Mouse (Mus musculus) heart, embryonic 10.5 days (tissue): ENCODE results near the gene Gm11627. TPM values are rescaled to one million over a fixed set of nuclear protein-coding genes. Genes with fewer than 3 reads are reported as not detected.

Experiments used
- DNase-seq: peaks from one replicate; pipeline ENCODE4 v3.0.0-alpha.2; 2017; ENCODE audit warnings: low spot score
- H3K27ac ChIP-seq: fragments of 300-500 bp; sonication (generic); 2 replicates; pipeline ENCODE4 v1.5.1; 2016; ENCODE audit warnings: mild to moderate bottlenecking
- H3K27me3 ChIP-seq: fragments of 300-500 bp; sonication (generic); 2 replicates; pipeline ENCODE4 v1.6.1; 2016; ENCODE audit warnings: mild to moderate bottlenecking; ENCODE audit not compliant: poor library complexity, insufficient read depth, severe bottlenecking
- H3K36me3 ChIP-seq: fragments of 300-500 bp; sonication (generic); 2 replicates; pipeline ENCODE4 v1.6.1; 2016; ENCODE audit warnings: mild to moderate bottlenecking, moderate library complexity
- H3K4me1 ChIP-seq: fragments of 300-500 bp; sonication (generic); 2 replicates; pipeline ENCODE4 v1.6.1; 2016; ENCODE audit warnings: mild to moderate bottlenecking
- H3K4me3 ChIP-seq: fragments of 300-500 bp; sonication (generic); 2 replicates; pipeline ENCODE4 v1.5.1; 2016; ENCODE audit warnings: mild to moderate bottlenecking, moderate library complexity
- H3K9me3 ChIP-seq: fragments of 300-500 bp; sonication (generic); 2 replicates; pipeline ENCODE4 v1.6.1; 2016; ENCODE audit warnings: mild to moderate bottlenecking, moderate library complexity
- WGBS: fragments of 180-500 bp; shearing (Covaris S2); methylation state at CpG from one replicate; pipeline ENCODE4 v1.1.7; 2016; 5-methylcytosine and 5-hydroxymethylcytosine counted together
- polyA plus RNA-seq: library from polyadenylated mRNA; unstranded; fragments of >200 nt; fragmentation: Nextera tagmentation; extraction: Ambion mirVana; gene quantifications from 2 replicates; pipeline ENCODE4 v1.2.1, GENCODE M21; 2016

Gm11627 gene
- polyA plus RNA-seq, 1 experiment from 2014 or later, result 11.6 TPM

GRCm38 (mm10) chr11:102586445-102587130 is 7.3 kb upstream of the Gm11627 start:
- Histone ChIP-seq H3K27ac (no peak overlapping the region), H3K27me3 (no peaks in the 10 kb centered on the region), H3K4me1 (peaks cover 16% of the 10 kb centered on the region), H3K9me3 (no peaks in the 10 kb centered on the region), H3K36me3 (0 out of 2 replicates have a peak, but pooled peaks cover 8% of the 10 kb centered on the region), H3K4me3 (no peak overlapping the region)
- 87% methylated on average over 4 of the region's 4 CpGs for whole genome bisulfite sequencing
- DNase-seq, result no peak

- Histone ChIP-seq H3K9me3 (no peaks in the 10 kb centered on the region), H3K36me3 (0 out of 2 replicates have a peak, but pooled peaks cover 8% of the 10 kb centered on the region), H3K4me1 (peaks cover 49% of the 10 kb centered on the region), H3K27me3 (no peaks in the 10 kb centered on the region), H3K27ac (peak overlapping the region; percentile 75), H3K4me3 (0 out of 2 replicates have a peak overlapping the region, but pooled peaks have one; percentile 3)
- WGBS, result 6% methylated on average over 5 of the region's 5 CpGs
- DNase-seq, result no peak
These were observed 3.5 kb upstream of the Gm11627 start for GRCm38 (mm10) chr11:102582736-102583135.

DNA sequence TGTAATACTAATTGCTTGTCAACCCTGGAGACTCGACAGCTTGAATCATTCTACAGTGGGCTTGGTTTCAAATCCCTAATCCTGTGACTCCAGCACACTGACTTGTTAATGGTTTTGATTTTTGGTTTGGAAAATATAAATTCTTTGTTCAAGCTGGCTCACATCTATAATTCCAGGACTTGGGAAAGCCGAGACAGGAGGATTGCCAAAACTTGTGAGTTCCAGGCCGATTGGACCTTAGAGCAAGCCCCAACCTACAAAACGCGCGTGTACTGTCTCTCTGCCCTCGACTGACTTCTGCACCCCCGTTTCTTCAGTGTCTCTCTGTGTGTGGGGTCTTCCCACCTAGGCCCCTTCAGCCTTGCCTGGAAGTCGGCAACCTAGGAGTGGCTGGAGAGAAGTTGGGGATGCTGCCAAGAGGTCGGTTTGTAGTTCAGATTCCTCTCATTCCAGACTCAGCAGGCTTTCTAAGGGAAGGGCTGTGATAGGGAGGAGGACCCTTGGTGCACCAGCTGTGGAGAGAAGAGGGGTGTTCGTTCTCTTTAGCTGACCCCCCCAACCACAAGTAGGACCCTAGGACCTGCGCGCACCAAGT is 2.9 kb upstream of the Gm11627 start:
- no peak for DNase-seq
- Histone ChIP-seq H3K9me3 (no peaks in the 10 kb centered on the region), H3K4me3 (0 out of 2 replicates have a peak overlapping the region, but pooled peaks have one; percentile 22), H3K27me3 (no peaks in the 10 kb centered on the region), H3K4me1 (peaks cover 56% of the 10 kb centered on the region), H3K27ac (peak overlapping the region; percentile 75), H3K36me3 (0 out of 2 replicates have a peak, but pooled peaks cover 8% of the 10 kb centered on the region)
- 14% methylated on average over 13 of the region's 13 CpGs for WGBS

DNA sequence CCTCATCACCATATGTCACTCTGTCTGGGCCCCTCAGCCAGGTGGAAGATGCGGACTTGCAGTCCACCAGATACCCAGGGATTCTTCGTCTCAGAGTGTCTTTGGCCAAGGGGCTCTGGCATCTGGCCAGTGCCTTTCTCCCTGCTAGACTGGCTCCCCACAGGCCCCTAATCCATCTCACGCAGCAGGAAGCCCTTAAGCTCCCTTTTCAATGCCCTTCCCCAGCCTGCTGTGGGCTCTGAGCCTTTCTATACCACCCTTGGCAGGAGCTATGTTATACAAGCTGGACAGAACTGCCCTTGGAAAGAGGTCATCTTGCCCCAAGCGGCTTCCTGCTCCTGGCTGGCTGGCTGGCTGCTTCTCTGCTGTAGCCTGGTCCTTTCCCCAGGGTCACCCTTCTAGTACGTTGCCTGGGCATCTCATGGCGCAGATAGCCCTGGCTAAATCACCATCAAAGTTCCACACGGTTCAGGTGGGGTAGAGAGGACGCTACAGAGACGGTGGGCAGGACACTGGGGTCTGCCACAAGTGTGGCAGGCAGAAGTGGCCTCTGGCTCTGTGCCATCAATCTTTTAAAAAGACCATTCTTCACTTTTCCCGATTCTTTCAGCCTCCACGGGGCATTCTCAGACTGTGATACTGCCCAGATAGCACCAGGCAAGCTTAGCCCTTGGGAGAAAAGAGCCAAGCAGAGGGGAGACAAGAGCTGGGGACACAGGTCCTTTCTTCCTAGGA is 2.2 kb upstream of the Gm11627 start:
- Histone ChIP-seq H3K9me3 (no peaks in the 10 kb centered on the region), H3K4me1 (peaks cover 62% of the 10 kb centered on the region), H3K27me3 (no peaks in the 10 kb centered on the region), H3K4me3 (0 out of 2 replicates have a peak overlapping the region, but pooled peaks have one; percentile 22), H3K27ac (peak overlapping the region; percentile 75), H3K36me3 (0 out of 2 replicates have a peak, but pooled peaks cover 8% of the 10 kb centered on the region)
- WGBS, result 16% methylated on average over 11 of the region's 11 CpGs
- no peak for DNase-seq

DNA sequence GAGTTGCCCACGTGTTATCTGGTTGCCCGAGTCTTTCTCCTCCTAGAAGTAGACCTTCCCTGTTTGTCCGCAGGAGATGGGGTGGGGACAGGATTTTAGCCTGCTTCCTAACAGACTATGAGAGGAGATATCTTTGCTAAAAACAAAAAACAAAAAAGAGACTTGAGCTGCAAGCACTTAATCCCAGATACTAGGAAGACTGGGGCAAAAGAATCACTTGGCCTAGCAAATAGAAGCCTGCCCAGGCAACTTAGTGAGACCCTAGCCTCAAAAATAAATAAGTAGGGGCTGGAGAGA is 721 bp upstream of the Gm11627 start:
- Histone ChIP-seq H3K27me3 (no peaks in the 10 kb centered on the region), H3K36me3 (no peaks in the 10 kb centered on the region), H3K4me3 (peak overlapping the region; percentile 55), H3K27ac (peak overlapping the region; percentile 94), H3K9me3 (no peaks in the 10 kb centered on the region), H3K4me1 (peaks cover 72% of the 10 kb centered on the region)
- WGBS, result 44% methylated on average over 3 of the region's 3 CpGs
- DNase-seq, result no peak

DNA sequence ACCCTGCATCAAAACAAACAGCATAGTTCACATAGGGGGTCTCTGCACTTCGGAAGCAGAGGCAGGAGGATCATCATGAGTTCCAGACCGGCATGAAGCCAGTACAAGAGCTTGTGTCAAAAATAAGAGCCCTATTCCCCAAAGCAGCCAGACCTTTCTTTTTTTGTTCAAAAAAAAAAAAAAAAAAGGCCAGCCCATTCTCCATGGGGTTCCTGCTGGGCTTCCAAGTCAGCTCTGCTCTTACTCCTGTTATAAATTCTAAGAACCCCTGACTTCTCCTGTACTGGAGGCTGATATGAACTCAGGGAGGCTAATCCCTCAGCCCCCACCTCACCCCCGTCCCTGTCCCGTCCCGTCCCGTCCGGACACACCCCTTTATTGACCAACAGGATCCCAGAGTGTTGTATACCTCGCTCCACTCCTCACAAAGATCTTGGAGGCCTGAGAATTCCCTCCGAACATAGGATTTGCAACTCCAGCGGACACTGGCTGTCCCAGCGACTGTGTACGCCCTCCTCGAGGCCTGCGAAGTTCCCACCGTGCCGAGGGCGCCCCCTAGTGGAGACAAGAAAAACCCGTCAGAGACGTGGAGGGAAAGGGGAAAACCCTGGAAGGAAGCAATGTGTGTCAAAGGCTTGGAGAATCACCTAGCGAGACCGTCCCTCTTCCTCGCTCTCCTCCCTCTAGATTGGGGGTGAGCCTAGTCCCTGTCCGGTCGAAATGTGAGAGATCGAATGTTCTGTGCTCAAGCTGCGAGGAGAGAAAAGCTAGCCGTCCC is 731 bp downstream of the Gm11627 start:
- H3K4me1 ChIP-seq, result peaks cover 72% of the 10 kb centered on the region

DNA sequence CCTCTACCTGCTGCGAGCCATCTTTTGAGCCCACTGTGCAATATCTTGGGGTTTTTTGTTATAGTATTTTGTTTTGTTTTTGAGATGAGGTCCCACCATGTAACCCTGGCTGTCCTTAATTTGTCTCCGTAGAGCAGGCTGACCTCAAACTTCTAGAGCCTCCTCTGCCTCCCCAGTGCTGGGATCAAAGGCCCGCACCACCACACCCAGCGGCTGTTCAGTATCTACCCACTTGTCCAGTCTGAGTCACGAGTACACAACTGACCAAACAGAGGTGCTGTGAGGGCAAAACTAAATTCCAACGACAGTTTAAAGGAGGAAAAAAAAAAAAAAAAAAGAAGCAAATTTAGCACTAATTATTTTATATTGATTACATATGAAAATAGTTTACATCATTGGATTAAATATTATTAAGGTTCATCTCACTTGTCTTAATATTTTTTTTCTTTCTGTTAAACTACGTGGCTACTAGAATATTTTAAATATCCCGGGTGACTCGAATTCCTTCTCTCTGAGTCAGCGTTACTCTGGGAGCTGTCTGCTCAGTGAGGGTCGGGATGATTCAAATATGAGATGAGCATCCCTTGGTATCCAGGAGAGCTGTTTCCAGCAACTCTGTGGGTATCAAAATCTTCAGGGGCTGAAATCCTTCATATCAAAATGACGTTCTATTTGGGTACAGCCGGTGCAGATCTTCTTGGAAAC is 3.1 kb downstream of the Gm11627 start:
- 39% methylated on average over 13 of the region's 13 CpGs for WGBS
- Histone ChIP-seq H3K4me3 (no peak overlapping the region), H3K4me1 (peaks cover 55% of the 10 kb centered on the region)

More for the DNA sequence above, 731 bp downstream of the Gm11627 start:
- Histone ChIP-seq H3K27ac (peak overlapping the region; percentile 94), H3K36me3 (no peaks in the 10 kb centered on the region), H3K27me3 (no peaks in the 10 kb centered on the region), H3K9me3 (no peaks in the 10 kb centered on the region), H3K4me3 (peak overlapping the region; percentile 55)
- DNase-seq, result peak; percentile 93
- WGBS, result 11% methylated on average over 27 of the region's 27 CpGs

GRCm38 (mm10) chr11:102575034-102575433 is 4.2 kb downstream of the Gm11627 start:
- no peak overlapping the region for H3K4me3 ChIP-seq
- no peaks in the 10 kb centered on the region for H3K9me3 ChIP-seq
- DNase-seq, result no peak
- H3K4me1 ChIP-seq, result peaks cover 46% of the 10 kb centered on the region
- 74% methylated on average over 1 of the region's 1 CpGs for WGBS
- H3K27me3 ChIP-seq, result no peaks in the 10 kb centered on the region
- no peaks in the 10 kb centered on the region for H3K36me3 ChIP-seq
- H3K27ac ChIP-seq, result no peak overlapping the region

More for the DNA sequence above, 3.1 kb downstream of the Gm11627 start:
- Histone ChIP-seq H3K27ac (peak overlapping the region; percentile 56), H3K27me3 (no peaks in the 10 kb centered on the region), H3K36me3 (no peaks in the 10 kb centered on the region), H3K9me3 (no peaks in the 10 kb centered on the region)
- DNase-seq, result no peak

GRCm38 (mm10) chr11:102572866-102573663 is 6.2 kb downstream of the Gm11627 start:
- Histone ChIP-seq H3K4me1 (peaks cover 27% of the 10 kb centered on the region), H3K4me3 (peak overlapping the region; percentile 62), H3K27me3 (no peaks in the 10 kb centered on the region), H3K36me3 (no peaks in the 10 kb centered on the region), H3K27ac (peak overlapping the region; percentile 90), H3K9me3 (no peaks in the 10 kb centered on the region)
- peak; percentile 93 for DNase-seq
- WGBS, result 12% methylated on average over 18 of the region's 18 CpGs

GRCm38 (mm10) chr11:102568756-102569377 is 10.4 kb downstream of the Gm11627 start:
- no peak for DNase-seq
- Histone ChIP-seq H3K27ac (no peak overlapping the region), H3K27me3 (no peaks in the 10 kb centered on the region), H3K4me1 (peaks cover 11% of the 10 kb centered on the region; the same call in 1 of the 2 replicates), H3K9me3 (no peaks in the 10 kb centered on the region), H3K4me3 (no peak overlapping the region), H3K36me3 (no peaks in the 10 kb centered on the region)
- WGBS, result 69% methylated on average over 7 of the region's 7 CpGs

DNA sequence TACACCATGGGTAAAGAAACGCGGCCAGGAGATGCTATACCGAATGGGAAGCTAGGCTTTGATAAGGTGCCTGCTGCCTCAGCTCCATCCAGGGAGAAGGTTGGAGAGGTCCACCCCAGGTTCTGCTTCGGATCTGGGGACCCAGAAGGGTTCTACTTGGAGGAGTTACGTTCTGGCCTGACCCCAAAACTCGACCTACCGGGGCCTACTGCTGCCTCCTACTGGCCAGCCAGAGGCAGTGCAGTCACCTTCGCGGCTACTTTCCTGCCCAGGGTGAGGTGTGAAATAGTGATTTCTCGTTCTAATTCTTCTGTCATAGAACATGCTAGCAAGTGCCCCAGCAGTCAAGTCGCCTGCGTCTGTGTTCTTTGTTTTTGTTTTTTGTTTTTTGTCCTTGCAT is 11.1 kb downstream of the Gm11627 start:
- Histone ChIP-seq H3K27me3 (no peaks in the 10 kb centered on the region), H3K27ac (no peak overlapping the region), H3K9me3 (no peaks in the 10 kb centered on the region), H3K4me3 (no peak overlapping the region), H3K36me3 (no peaks in the 10 kb centered on the region), H3K4me1 (peaks cover 9% of the 10 kb centered on the region; the same call in 1 of the 2 replicates)
- no peak for DNase-seq
- 75% methylated on average over 12 of the region's 12 CpGs for WGBS
